Mouse (Mus musculus) cerebellum, adult 8-10 months (tissue): ENCODE results near the gene Plpp3.
"Not testable (repeated sequence)": the region's sequence is repeated elsewhere in the genome, so short reads cannot be mapped to it uniquely, and the experiment has no call there.

Source experiments
- DNase-seq: peaks from one replicate; pipeline ENCODE4 v3.0.0; 2022

Gene Plpp3

GRCm38 (mm10) chr4:105262358-105262757 is 105.2 kb downstream of the Plpp3 start:
- no peak for DNase-seq

GRCm38 (mm10) chr4:105263600-105263999 is 106.5 kb downstream of the Plpp3 start:
- DNase-seq: no peak

GRCm38 (mm10) chr4:105265041-105265440 is 107.9 kb downstream of the Plpp3 start:
- DNase-seq: no peak

- no peak for DNase-seq
These were observed 108.5 kb downstream of the Plpp3 start for GRCm38 (mm10) chr4:105265678-105266077.

GRCm38 (mm10) chr4:105268202-105268730 is 111.1 kb downstream of the Plpp3 start:
- DNase-seq: no peak

- DNase-seq: not testable (repeated sequence)
These were observed 112.3 kb downstream of the Plpp3 start for GRCm38 (mm10) chr4:105269398-105269797.

GRCm38 (mm10) chr4:105271166-105271565 is 114.0 kb downstream of the Plpp3 start:
- DNase-seq: no peak

- no peak for DNase-seq
These were observed 115.9 kb downstream of the Plpp3 start for GRCm38 (mm10) chr4:105273034-105273433.

- no peak for DNase-seq
These were observed 116.3 kb downstream of the Plpp3 start for GRCm38 (mm10) chr4:105273486-105273885.

GRCm38 (mm10) chr4:105275616-105276015 is 118.5 kb downstream of the Plpp3 start:
- DNase-seq: no peak

- DNase-seq: no peak
These were observed 119.1 kb downstream of the Plpp3 start for GRCm38 (mm10) chr4:105276062-105276795.

- DNase-seq: no peak
These were observed 121.0 kb downstream of the Plpp3 start for GRCm38 (mm10) chr4:105278161-105278560.

GRCm38 (mm10) chr4:105278571-105279410 is 121.6 kb downstream of the Plpp3 start:
- DNase-seq: no peak

- no peak for DNase-seq
These were observed 122.7 kb downstream of the Plpp3 start for GRCm38 (mm10) chr4:105279806-105280205.

- no peak for DNase-seq
These were observed 124.6 kb downstream of the Plpp3 start for GRCm38 (mm10) chr4:105281751-105282231.
